Mouse (Mus musculus) liver, postnatal 0 days (tissue): ENCODE measurements at regions not wholly inside any gene's neighbourhood (a gene's known extent, or its start where the extent isn't known, plus 50 kb on each side); places are given as distances from the start of the nearest gene placed in this dataset.

Experiments
- ATAC-seq: fragments of 200-750 bp; cut with Nextera tagmentation; 2 replicates; pipeline ENCODE4 v1.8.0; 2017; ENCODE audit warnings: mild to moderate bottlenecking, moderate library complexity
- DNase-seq: peaks from one replicate; pipeline ENCODE4 v3.0.0-alpha.2; 2016
- H3K27ac ChIP-seq: fragments of 300-500 bp; sonication (generic); 2 replicates; pipeline ENCODE4 v1.5.1; 2014; ENCODE audit warnings: antibody characterized with exemption, moderate library complexity, mild to moderate bottlenecking, low read depth
- H3K27me3 ChIP-seq: fragments of 300-500 bp; sonication (generic); 2 replicates; pipeline ENCODE4 v1.6.1; 2014; ENCODE audit warnings: low read length, control low read depth, mixed read lengths; ENCODE audit not compliant: insufficient read depth
- H3K36me3 ChIP-seq: fragments of 300-500 bp; sonication (generic); replicated peaks from 2 replicates; pipeline ENCODE4 v1.6.1; 2014; ENCODE audit warnings: mild to moderate bottlenecking, control low read depth, low read length, moderate library complexity, mixed read lengths; ENCODE audit not compliant: insufficient read depth
- H3K4me1 ChIP-seq: fragments of 300-500 bp; sonication (generic); 2 replicates; pipeline ENCODE4 v1.6.1; 2014; ENCODE audit warnings: antibody characterized with exemption, mild to moderate bottlenecking, control low read depth; ENCODE audit not compliant: insufficient read depth
- H3K4me2 ChIP-seq: fragments of 300-500 bp; sonication (generic); 2 replicates; pipeline ENCODE4 v1.6.1; 2014; ENCODE audit warnings: low read depth, mild to moderate bottlenecking, low read length, moderate library complexity, mixed read lengths
- H3K4me3 ChIP-seq: fragments of 300-500 bp; sonication (generic); 2 replicates; pipeline ENCODE4 v1.5.1; 2014; ENCODE audit warnings: low read depth, low read length
- H3K9ac ChIP-seq: fragments of 300-500 bp; sonication (generic); replicated peaks from 2 replicates; pipeline ENCODE4 v1.6.1; 2014; ENCODE audit warnings: mild to moderate bottlenecking, moderate library complexity
- H3K9me3 ChIP-seq: fragments of 300-500 bp; sonication (generic); 2 replicates; pipeline ENCODE4 v1.6.1; 2016; ENCODE audit warnings: mild to moderate bottlenecking, control low read depth, low read length, mixed read lengths
- CTCF ChIP-seq: sonication (generic); IDR thresholded peaks from 2 replicates; pipeline ENCODE4 v1.5.1; 2016; ENCODE audit warnings: antibody characterized with exemption, low read depth
- EP300 ChIP-seq: IDR thresholded peaks from 2 replicates; pipeline ENCODE4 v1.6.1; 2016; ENCODE audit warnings: antibody characterized with exemption, low read depth, mild to moderate bottlenecking
- WGBS: fragments of 180-500 bp; shearing (Covaris S2); extraction: QIAGEN DNeasy Blood & Tissue Kit; methylation state at CpG from one replicate; pipeline ENCODE4 v1.1.7; 2014; ENCODE audit not compliant: insufficient replicate concordance; 5-methylcytosine and 5-hydroxymethylcytosine counted together

DNA sequence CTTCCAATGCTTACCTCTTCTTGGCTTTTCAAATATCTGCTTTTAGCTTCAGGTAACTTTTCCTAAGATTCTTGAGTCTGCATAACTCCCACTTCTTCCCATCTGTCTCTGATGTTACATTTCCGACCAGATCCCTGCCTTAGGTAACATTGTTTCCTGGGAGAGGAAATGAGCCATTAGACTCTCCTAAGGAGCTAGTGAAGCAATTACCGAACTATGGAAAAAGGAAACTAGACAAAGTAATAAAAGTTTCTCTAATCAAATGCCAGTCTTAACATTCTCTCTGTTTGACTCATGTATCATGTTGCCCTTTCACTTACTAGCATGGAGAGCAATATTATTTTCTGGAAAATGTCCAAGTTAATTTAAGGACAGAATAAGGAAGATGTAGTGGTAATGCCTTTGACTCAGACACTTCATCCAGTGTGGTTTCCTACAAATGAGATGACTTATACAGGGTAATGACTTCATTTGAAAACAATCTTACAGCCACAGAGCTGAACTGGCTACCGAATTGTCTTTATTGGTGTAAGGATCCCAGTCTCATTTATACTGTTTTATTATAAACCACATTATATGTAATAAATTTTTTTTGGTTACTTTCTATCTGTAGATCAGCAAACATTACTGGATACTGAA lies 263.8 kb upstream of the Fam84a start:
- 61% methylated on average over 3 of the region's 3 CpGs for WGBS
- TF ChIP-seq CTCF (no peak), EP300 (no peak)
- H3K27ac ChIP-seq = no peak overlapping the region

DNA sequence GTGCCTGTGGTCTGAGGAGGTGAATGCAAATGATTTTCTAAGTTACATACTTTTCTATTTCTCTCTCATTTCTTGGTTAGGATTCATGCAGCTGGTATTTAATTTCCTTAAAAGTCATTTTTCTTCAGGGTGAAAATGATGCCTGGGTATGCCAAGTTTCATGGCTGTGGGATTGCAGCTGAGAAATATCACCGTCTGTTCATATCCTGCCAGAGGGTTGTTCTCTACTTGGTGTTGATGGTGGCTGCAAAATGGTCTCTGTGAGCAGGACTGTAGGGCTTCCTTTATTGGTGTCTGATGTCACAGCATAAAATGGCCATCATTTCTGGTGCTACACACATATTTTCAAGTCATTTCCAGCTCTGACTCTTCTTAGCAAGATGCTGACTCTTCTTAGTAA lies 259.2 kb upstream of the Fam84a start:
- no peaks in the 10 kb centered on the region for H3K36me3 ChIP-seq
- 87% methylated on average over 1 of the region's 1 CpGs for WGBS
- no peak for TF ChIP-seq CTCF
- TF ChIP-seq EP300 = no peak
- H3K9me3 ChIP-seq = no peaks in the 10 kb centered on the region
- H3K27me3 ChIP-seq = no peaks in the 10 kb centered on the region
- H3K4me2 ChIP-seq = no peak overlapping the region
- H3K4me3 ChIP-seq = no peak overlapping the region
- DNase-seq (no peak), ATAC-seq (no peak)
- H3K4me1 ChIP-seq = no peaks in the 10 kb centered on the region
- no peak overlapping the region for H3K9ac ChIP-seq
- no peak overlapping the region for H3K27ac ChIP-seq

More for the DNA sequence above, 263.8 kb upstream of the Fam84a start:
- Histone ChIP-seq H3K9me3 (no peaks in the 10 kb centered on the region), H3K36me3 (no peaks in the 10 kb centered on the region), H3K4me1 (no peaks in the 10 kb centered on the region), H3K27me3 (no peaks in the 10 kb centered on the region), H3K4me3 (no peak overlapping the region), H3K9ac (no peak overlapping the region), H3K4me2 (no peak overlapping the region)
- ATAC-seq (no peak), DNase-seq (no peak)

DNA sequence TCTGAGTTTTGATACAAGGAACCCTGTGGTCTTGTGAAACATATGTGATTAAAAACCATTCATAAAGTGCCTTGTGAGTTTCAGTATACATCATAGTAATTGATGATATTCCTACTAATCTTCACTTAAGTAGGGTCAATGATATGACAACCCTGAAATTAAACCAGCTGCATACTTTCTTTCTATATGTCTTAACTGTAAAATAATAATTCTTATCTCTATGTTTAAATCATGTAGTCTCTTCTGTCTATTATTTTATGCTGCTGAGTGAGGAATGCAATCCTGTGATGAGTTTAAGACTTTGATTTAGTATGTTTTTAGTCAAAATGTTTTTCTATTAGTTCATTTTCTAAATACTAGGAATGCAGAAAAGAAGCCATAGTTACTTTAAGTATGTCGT lies 253.9 kb upstream of the Fam84a start:
- H3K4me1 ChIP-seq = no peaks in the 10 kb centered on the region
- no peak overlapping the region for H3K4me2 ChIP-seq
- H3K9ac ChIP-seq = no peak overlapping the region
- DNase-seq (no peak), ATAC-seq (no peak)
- H3K36me3 ChIP-seq = no peaks in the 10 kb centered on the region
- no peak overlapping the region for H3K4me3 ChIP-seq
- TF ChIP-seq EP300 = no peak
- no peak for TF ChIP-seq CTCF
- WGBS = 73% methylated on average over 1 of the region's 1 CpGs
- no peaks in the 10 kb centered on the region for H3K27me3 ChIP-seq
- no peaks in the 10 kb centered on the region for H3K9me3 ChIP-seq
- no peak overlapping the region for H3K27ac ChIP-seq

DNA sequence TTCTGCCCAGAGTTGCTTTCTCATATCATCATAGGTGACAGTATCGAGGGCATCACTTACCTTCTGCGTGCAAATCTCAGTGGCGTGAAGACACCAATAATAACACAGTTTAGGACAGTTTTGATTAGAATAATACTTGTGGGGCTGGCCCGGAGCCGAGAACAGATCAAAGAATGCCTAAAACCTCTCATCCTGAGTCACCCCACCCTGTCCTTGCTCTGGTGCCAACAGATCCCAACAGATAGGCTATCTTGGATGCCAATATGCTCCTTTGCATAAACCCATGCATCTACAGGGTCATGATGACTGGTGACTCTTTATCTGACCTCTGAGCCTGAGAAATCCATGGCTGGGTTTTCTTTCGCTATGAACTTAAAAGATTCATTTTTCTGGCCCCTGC lies 224.4 kb upstream of the Fam84a start:
- no peak overlapping the region for H3K27ac ChIP-seq
- H3K9me3 ChIP-seq = no peaks in the 10 kb centered on the region
- TF ChIP-seq CTCF = no peak
- ATAC-seq (no peak), DNase-seq (no peak)
- H3K36me3 ChIP-seq = no peaks in the 10 kb centered on the region
- no peaks in the 10 kb centered on the region for H3K27me3 ChIP-seq
- 78% methylated on average over 6 of the region's 6 CpGs for WGBS
- no peak overlapping the region for H3K4me3 ChIP-seq
- H3K4me2 ChIP-seq = no peak overlapping the region
- no peak overlapping the region for H3K9ac ChIP-seq
- no peaks in the 10 kb centered on the region for H3K4me1 ChIP-seq

DNA sequence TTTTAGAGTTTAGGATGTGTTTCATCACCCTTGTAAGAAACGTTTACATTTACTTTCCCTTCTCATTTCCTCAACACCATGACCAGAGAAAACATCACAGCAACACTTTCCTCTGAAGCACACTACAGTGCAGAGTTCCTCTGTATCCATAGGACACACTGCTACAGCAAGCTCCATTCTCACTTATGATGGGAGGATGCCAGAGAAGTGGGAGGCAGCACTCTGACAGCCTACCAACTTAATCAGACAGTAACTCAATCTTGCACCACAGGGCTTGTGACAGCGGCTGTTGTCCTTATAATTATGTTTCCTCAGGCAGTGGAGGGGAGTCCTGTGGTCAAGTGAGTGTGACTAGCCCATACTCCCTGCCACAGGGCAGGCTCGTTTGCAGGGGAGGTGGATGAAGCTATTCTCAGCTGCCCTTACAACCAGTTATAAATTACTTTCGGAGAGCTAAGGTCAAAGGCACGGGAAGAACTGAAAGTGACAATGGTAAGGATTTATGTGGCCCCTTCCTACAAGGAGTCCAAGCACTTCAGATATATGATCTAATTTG lies 186.5 kb upstream of the Fam84a start:
- DNase-seq (no peak), ATAC-seq (no peak)
- Histone ChIP-seq H3K4me2 (no peak overlapping the region), H3K4me3 (no peak overlapping the region), H3K9me3 (no peaks in the 10 kb centered on the region), H3K4me1 (no peaks in the 10 kb centered on the region), H3K9ac (no peak overlapping the region), H3K27me3 (no peaks in the 10 kb centered on the region), H3K27ac (no peak overlapping the region), H3K36me3 (no peaks in the 10 kb centered on the region)
- WGBS = 50% methylated on average over 5 of the region's 5 CpGs
- TF ChIP-seq EP300 = no peak
- no peak for TF ChIP-seq CTCF

DNA sequence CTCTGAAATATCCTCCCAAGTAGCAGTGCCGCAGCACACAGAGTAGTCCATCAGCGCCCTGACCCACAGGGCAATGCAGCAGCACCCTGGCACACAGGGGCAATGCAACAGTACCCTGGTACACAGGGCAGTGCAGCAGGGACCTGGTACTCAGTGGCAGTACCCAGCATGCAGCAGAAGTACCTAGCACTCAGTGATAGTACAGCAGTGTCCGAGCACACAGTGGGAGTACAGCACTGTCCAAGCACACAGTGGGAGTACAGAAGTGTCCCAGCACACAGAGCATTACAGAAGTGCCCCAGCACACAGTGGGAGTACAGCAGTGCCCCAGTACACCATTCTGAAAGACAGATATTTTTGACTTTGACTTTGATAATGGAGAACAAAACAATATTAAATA lies 186.0 kb upstream of the Fam84a start:
- H3K27ac ChIP-seq = no peak overlapping the region
- ATAC-seq (no peak), DNase-seq (no peak)
- H3K36me3 ChIP-seq = no peaks in the 10 kb centered on the region
- 72% methylated on average over 3 of the region's 3 CpGs for WGBS
- H3K9ac ChIP-seq = no peak overlapping the region
- TF ChIP-seq EP300 (no peak), CTCF (no peak)
- no peaks in the 10 kb centered on the region for H3K27me3 ChIP-seq
- no peak overlapping the region for H3K4me2 ChIP-seq
- H3K4me1 ChIP-seq = no peaks in the 10 kb centered on the region
- no peaks in the 10 kb centered on the region for H3K9me3 ChIP-seq
- no peak overlapping the region for H3K4me3 ChIP-seq
